Mouse (Mus musculus) Patski (cell line): ENCODE data around the gene Vmn1r65. TPM values are rescaled to one million over a fixed set of nuclear protein-coding genes. Genes with fewer than 3 reads are reported as not detected.
"Not testable (repeated sequence)": the region's sequence is repeated elsewhere in the genome, so short reads cannot be mapped to it uniquely, and the experiment has no call there.

Source experiments
- ATAC-seq: fragments of 100-300 bp; one replicate; pipeline ENCODE4 v1.8.0; 2021
- CTCF ChIA-PET: fragments of 350-600 bp; sonication (Branson Sonifier 250); formaldehyde crosslinking; loops from one replicate; lab custom pipeline; 2022; ENCODE audit warnings: inconsistent platforms; lab: Charles Lee
- POLR2A ChIA-PET: fragments of 350-600 bp; sonication (Branson Sonifier 250); formaldehyde crosslinking; loops from one replicate; lab custom pipeline; 2022; ENCODE audit warnings: antibody characterized with exemption, inconsistent platforms; lab: Charles Lee
- DNase-seq: peaks from one replicate; pipeline ENCODE4 v3.0.0-alpha.2; 2011; ENCODE audit warnings: low read depth, low spot score
- H3K27me3 ChIP-seq: fragments of 371-371 bp; one replicate; pipeline ENCODE4 v1.5.1; 2021
- CTCF ChIP-seq: fragments of 100-300 bp; IDR thresholded peaks from one replicate; pipeline ENCODE4 v1.5.1; 2021
- in situ Hi-C: fragments of 300-500 bp; cut with MboI; formaldehyde crosslinking; loops from 3 replicates; pipeline ENCODE4 v1.11.1; 2018; ENCODE audit warnings: low pct_unique_long_range_greater_than_20kb, mixed read lengths
- polyA plus RNA-seq: library from polyadenylated mRNA; unstranded; gene quantifications from one replicate; pipeline ENCODE4 v1.2.3, GENCODE M21; 2021

Vmn1r65 gene
- polyA plus RNA-seq: not detected

DNA sequence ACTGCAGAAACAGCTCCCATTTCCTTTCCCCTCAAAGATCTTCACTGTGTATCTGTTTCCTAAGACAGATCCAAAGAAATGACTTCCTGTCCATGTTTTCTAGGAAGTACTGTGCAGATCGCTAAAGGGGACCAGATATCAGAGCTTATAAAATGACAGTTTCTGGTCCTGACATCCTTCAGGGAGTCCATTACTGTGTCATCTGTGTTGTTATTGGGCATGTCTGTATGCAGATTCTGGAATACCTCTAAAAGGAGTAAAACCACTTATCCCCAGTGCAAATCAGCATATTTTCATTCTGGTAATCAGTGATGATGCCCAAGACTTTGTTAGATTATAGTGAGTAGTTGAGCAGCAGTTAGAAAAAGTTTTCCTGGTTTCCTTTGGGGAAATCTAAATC, at the start of gene Vmn1r65:
Gene Vmn1r65 (minus strand): TSS at position 101 of the 400 bp plus-strand sequence.
- no peaks in the 10 kb centered on the region for H3K27me3 ChIP-seq
- ATAC-seq (no peak), DNase-seq (no peak)
- ChIA-PET CTCF (no interaction called here), POLR2A (no interaction called here)
- TF ChIP-seq CTCF: no peak
- in situ Hi-C loops: no loop called here

GRCm38 (mm10) chr7:6044861-6045260, 34.1 kb upstream of the Vmn1r65 start, which contains the start of gene Nlrp4c:
Nlrp4c (plus strand) TSS chr7:6045161.
- DNase-seq: no peak
- H3K27me3 ChIP-seq: no peaks in the 10 kb centered on the region
- in situ Hi-C loops: no loop called here
- TF ChIP-seq CTCF: no peak
- ChIA-PET POLR2A (no interaction called here), CTCF (no interaction called here)
- ATAC-seq: no peak

DNA sequence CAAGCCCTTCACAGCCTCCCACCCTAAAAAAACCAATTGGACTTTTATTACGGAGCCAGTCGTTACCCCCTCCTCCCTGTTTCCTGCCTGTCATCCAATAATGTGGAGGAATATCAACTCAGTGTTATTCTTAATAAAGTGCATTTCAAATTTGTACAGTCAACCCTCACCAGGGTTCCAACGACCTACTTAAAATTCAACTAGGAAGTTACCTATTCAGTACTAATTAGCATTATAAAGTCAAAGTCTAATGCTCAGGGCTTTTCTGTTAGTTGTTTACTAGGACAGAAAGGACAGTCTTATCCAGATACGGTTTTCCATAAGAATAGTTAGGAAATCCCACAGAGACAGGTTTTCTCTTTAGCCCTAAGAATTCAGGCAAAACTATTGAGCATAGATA, 28.4 kb downstream of the Vmn1r65 start:
- CTCF ChIA-PET, ATAC-seq, DNase-seq, in situ Hi-C loops, POLR2A ChIA-PET, H3K27me3 ChIP-seq: not testable (repeated sequence)

GRCm38 (mm10) chr7:5972546-5972945, 38.3 kb downstream of the Vmn1r65 start:
- POLR2A ChIA-PET, ATAC-seq, DNase-seq, CTCF ChIA-PET, H3K27me3 ChIP-seq: not testable (repeated sequence)
- in situ Hi-C loops: loop anchor here (25.0 kb wide), 1 partner anchor 240 kb away; the partner anchor contains the start of gene Zscan5b

Other genes with a start within 250 kb of the Vmn1r65 start
- not detected for gene Vmn1r63, start 205.6 kb downstream of the Vmn1r65 start, polyA plus RNA-seq
- gene Vmn1r64, start 126.5 kb downstream of the Vmn1r65 start, polyA plus RNA-seq: not detected
- not detected for gene Nlrp4c, start 34.2 kb upstream of the Vmn1r65 start, polyA plus RNA-seq
- 31.1 TPM for gene Zfp787, start 145.0 kb upstream of the Vmn1r65 start, polyA plus RNA-seq
- gene Zfp444, start 161.2 kb upstream of the Vmn1r65 start, polyA plus RNA-seq: 30.6 TPM
- not detected for gene Galp, start 186.1 kb upstream of the Vmn1r65 start, polyA plus RNA-seq
- not detected for gene Zscan5b, start 211.3 kb upstream of the Vmn1r65 start, polyA plus RNA-seq
- not detected for gene Epp13, start 241.7 kb upstream of the Vmn1r65 start, polyA plus RNA-seq